Mouse (Mus musculus): ENCODE data around the gene Sec22b. TPM values are rescaled to one million over a fixed set of nuclear protein-coding genes. Genes with fewer than 3 reads are reported as not detected.

Sec22b gene
- total RNA-seq (2023; ENCODE audit: inconsistent age), result 46.2 to 59.9 TPM (median 52.0 TPM) in 4 replicates

GRCm38 (mm10) chr3:97900516-97901490 is at the start of gene Sec22b:
TSS of gene Sec22b (plus strand) at chr3:97901190.

GRCm38 (mm10) chr3:97888168-97888901 is 12.7 kb upstream of the Sec22b start, which contains the start of gene Pde4dip:
TSS of gene Pde4dip (minus strand) at chr3:97888707.

Other genes with a start within 250 kb of the Sec22b start
- 8.7 to 10.6 TPM (median 9.1 TPM) in 4 replicates for gene Prkab2, start 243.0 kb upstream of the Sec22b start, total RNA-seq (2023; ENCODE audit: inconsistent age)
- gene Gm17651, start 226.5 kb upstream of the Sec22b start, total RNA-seq (2023; ENCODE audit: inconsistent age), result not detected in 4 replicates
- gene Pde4dip, start 12.5 kb upstream of the Sec22b start, total RNA-seq (2023; ENCODE audit: inconsistent age), result 15.4 to 21.1 TPM (median 20.0 TPM) in 4 replicates
- gene Notch2, start 112.3 kb downstream of the Sec22b start, total RNA-seq (2023; ENCODE audit: inconsistent age), result 275 to 293 TPM (median 287 TPM) in 4 replicates

Data from B cell, adult (primary cell).